In genomic region chr4:83080364-83081174, GRCm38 (mm10) we compare ENCODE assay signal across 10 mouse cellular contexts. TPM values are rescaled to one million over a fixed set of nuclear protein-coding genes. Genes with fewer than 3 reads are reported as not detected.
A peak's percentile ranks its signal among the peaks of the same experiment; 100 is the strongest.
DNase-seq lines count a peak whose midpoint lies in the region; ATAC-seq and TF ChIP-seq lines count a peak whose summit lies in the region.
"Had no signal": no experiment of that assay in that cellular context is flagged by ENCODE, and none has a peak within 500 bp of the region (broad histone marks: within the 10 kb centered on the region; RNA-seq: fewer than 3 reads in every experiment).

No protein-coding gene starts in this region.

- no peak for DNase-seq in heart, postnatal 25 days (ENCODE audit: low spot score)
- DNase-seq in embryo, embryonic 10.5 days (ENCODE audit: low spot score): peak; percentile 68
- DNase-seq in gastrocnemius, postnatal 36 days: no peak
- DNase-seq in left cerebral cortex, adult 9 months (ENCODE audit: low spot score in 2 of 2): no peak
- DNase-seq in left cerebral cortex, adult 2 months (ENCODE audit: extremely low spot score in 1 of 2, low spot score in 2 of 2): no peak

- H3K9ac ChIP-seq in heart, embryonic 13.5 days: no peak overlapping the region
- no peak overlapping the region for H3K9ac ChIP-seq in limb, embryonic 13.5 days

- WGBS in heart, embryonic 13.5 days: 43% methylated on average over 13 of the region's 13 CpGs
- WGBS in limb, embryonic 13.5 days: 8% methylated on average over 13 of the region's 13 CpGs

- peaks cover 18% of the 10 kb centered on the region; the same call in 1 of the 2 replicates for H3K4me1 ChIP-seq in heart, embryonic 13.5 days
- peaks cover 12% of the 10 kb centered on the region for H3K4me1 ChIP-seq in limb, embryonic 13.5 days
- H3K4me1 ChIP-seq: forebrain, embryonic 10.5 days had no signal

- H3K9me3 ChIP-seq in heart, embryonic 13.5 days: 0 out of 2 replicates have a peak, but pooled peaks cover 4% of the 10 kb centered on the region
- no peaks in the 10 kb centered on the region for H3K9me3 ChIP-seq in limb, embryonic 13.5 days
- H3K9me3 ChIP-seq: forebrain, embryonic 10.5 days had no signal

- no peak overlapping the region for H3K4me3 ChIP-seq in heart, embryonic 13.5 days
- no peak overlapping the region for H3K4me3 ChIP-seq in limb, embryonic 13.5 days
- H3K4me3 ChIP-seq in left cerebral cortex, adult 2 months: no peak overlapping the region
- H3K4me3 ChIP-seq: forebrain, embryonic 10.5 days had no signal

- peak overlapping the region; percentile 9; the same call in 1 of the 2 replicates for H3K4me2 ChIP-seq in heart, embryonic 13.5 days
- H3K4me2 ChIP-seq in limb, embryonic 13.5 days (replicated peaks): peak overlapping the region; percentile 5; the same call in 1 of the 2 replicates
- H3K4me2 ChIP-seq: midbrain, embryonic 11.5 days had no signal

- H3K27me3 ChIP-seq in heart, embryonic 13.5 days (replicated peaks): no peaks in the 10 kb centered on the region
- H3K27me3 ChIP-seq in limb, embryonic 13.5 days: no peaks in the 10 kb centered on the region

- ATAC-seq in heart, embryonic 13.5 days (ENCODE audit: extremely low read depth, insufficient number of reproducible peaks, low FRiP score, low TSS enrichment): no peak
- peak; percentile 37 to 42; a peak in 1 of 4 replicates for ATAC-seq in hematopoietic stem cell, adult 5-6 weeks (replicated peaks in 1 of 2; ENCODE audit: insufficient read depth in 1 of 2, low FRiP score in 2 of 2, low TSS enrichment in 1 of 2, low read depth in 1 of 2, poor library complexity in 2 of 2, severe bottlenecking in 2 of 2)
- ATAC-seq in limb, embryonic 13.5 days (ENCODE audit: low FRiP score, low read depth): no peak

- H3K27ac ChIP-seq in heart, embryonic 13.5 days (replicated peaks): peak overlapping the region; percentile 68
- no peak overlapping the region for H3K27ac ChIP-seq in limb, embryonic 13.5 days
- H3K27ac ChIP-seq in left cerebral cortex, adult 2 months: no peak overlapping the region

- H3K36me3 ChIP-seq in heart, embryonic 13.5 days: no peaks in the 10 kb centered on the region
- no peaks in the 10 kb centered on the region for H3K36me3 ChIP-seq in limb, embryonic 13.5 days
- H3K36me3 ChIP-seq: forebrain, embryonic 10.5 days had no signal

- intact Hi-C loops in heart, postnatal 25 days (cut with DNase I): no loop called here
- intact Hi-C loops in gastrocnemius, postnatal 36 days (cut with DNase I): no loop called here
- intact Hi-C loops in left cerebral cortex, adult 2 months (cut with DNase I): no loop called here

- no peak for TF ChIP-seq CTCF in left cerebral cortex, adult 2 months (IDR thresholded peaks at IDR 0.05)

RNA-seq across cellular contexts. Expression of gene Frem1, which starts 28.4 kb away (rescaled TPM):
- polyA plus RNA-seq in heart, embryonic 13.5 days (2015; fragmentation: Nextera tagmentation; extraction: Ambion mirVana): 4.9 and 5.3 TPM in 2 replicates
- total RNA-seq in heart, postnatal 25 days (2021): under 1 TPM; 0.59 to 0.65 TPM
- total RNA-seq in hematopoietic stem cell, adult 5-6 weeks (2017): 0.06 TPM in 1 of 2 replicates, not detected in the other
- polyA plus RNA-seq in limb, embryonic 13.5 days (2015; fragmentation: Nextera tagmentation; extraction: Ambion mirVana): 5.5 and 6.2 TPM in 2 replicates
- 1 to 10 TPM in 1 of 2 experiments, under 1 TPM in 1; 0.86 to 1.1 TPM for total RNA-seq in gastrocnemius, postnatal 36 days (2021)
- total RNA-seq in left cerebral cortex, adult 2 months (2021): 1 to 10 TPM; 1.9 to 2.0 TPM

Comparison
In these comparisons a context has a peak if more than half of its experiments do, and no peak if none do; other contexts are left out.
1. ATAC-seq: peak in hematopoietic stem cell, adult 5-6 weeks (2 of 2); none in heart, embryonic 13.5 days (single experiment) and limb, embryonic 13.5 days (single experiment).